Mouse (Mus musculus) bone marrow macrophage, adult 2 months (primary cell): ENCODE measurements around the gene Dnajc1. TPM values are rescaled to one million over a fixed set of nuclear protein-coding genes. Genes with fewer than 3 reads are reported as not detected.

Experiments
- H3K27ac ChIP-seq: 2 replicates; pipeline ENCODE4 v1.5.1; 2012; ENCODE audit warnings: low read depth, low read length; ENCODE audit not compliant: insufficient read depth
- H3K4me1 ChIP-seq: 2 replicates; pipeline ENCODE4 v1.6.1; 2012; ENCODE audit warnings: low read length; ENCODE audit not compliant: control insufficient read depth, insufficient read depth
- H3K4me3 ChIP-seq: 2 replicates; pipeline ENCODE4 v1.5.1; 2012; ENCODE audit warnings: mild to moderate bottlenecking, low read length, moderate library complexity; ENCODE audit not compliant: insufficient read depth
- CTCF ChIP-seq: IDR thresholded peaks from 2 replicates; pipeline ENCODE4 v1.5.1; 2012; ENCODE audit warnings: low read depth, mild to moderate bottlenecking, low read length, moderate library complexity
- POLR2A ChIP-seq: IDR thresholded peaks from 2 replicates; pipeline ENCODE4 v1.6.1; 2012; ENCODE audit warnings: mild to moderate bottlenecking, low read depth, low read length, borderline replicate concordance
- polyA plus RNA-seq: library from polyadenylated mRNA; stranded (reverse); fragments of >200 nt; gene quantifications from 2 replicates; pipeline ENCODE4 v1.2.4, GENCODE M21; 2012; ENCODE audit not compliant: missing spikeins, insufficient read depth, insufficient read length

The Dnajc1 gene
- polyA plus RNA-seq, 1 experiment: 19.5 TPM

DNA sequence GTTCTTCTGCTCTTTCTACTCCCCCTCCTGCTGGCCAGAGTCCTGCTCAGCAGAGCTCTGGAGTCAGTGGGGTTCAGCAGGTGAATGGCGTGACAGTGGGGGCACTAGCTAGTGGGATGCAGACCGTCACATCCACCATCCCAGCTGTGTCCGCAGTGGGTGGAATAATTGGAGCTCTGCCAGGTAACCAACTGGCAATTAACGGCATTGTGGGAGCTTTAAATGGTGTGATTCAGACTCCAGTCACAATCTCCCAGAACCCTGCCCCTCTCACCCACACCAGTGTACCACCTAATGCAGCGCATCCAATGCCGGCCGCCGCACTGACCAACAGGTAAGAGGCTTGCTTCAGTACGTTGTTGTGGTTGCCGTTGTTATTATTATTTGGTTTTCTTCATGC lies 185.8 kb downstream of the Dnajc1 start:
- Histone ChIP-seq H3K4me1 (peaks cover 4% of the 10 kb centered on the region), H3K4me3 (no peak overlapping the region)

DNA sequence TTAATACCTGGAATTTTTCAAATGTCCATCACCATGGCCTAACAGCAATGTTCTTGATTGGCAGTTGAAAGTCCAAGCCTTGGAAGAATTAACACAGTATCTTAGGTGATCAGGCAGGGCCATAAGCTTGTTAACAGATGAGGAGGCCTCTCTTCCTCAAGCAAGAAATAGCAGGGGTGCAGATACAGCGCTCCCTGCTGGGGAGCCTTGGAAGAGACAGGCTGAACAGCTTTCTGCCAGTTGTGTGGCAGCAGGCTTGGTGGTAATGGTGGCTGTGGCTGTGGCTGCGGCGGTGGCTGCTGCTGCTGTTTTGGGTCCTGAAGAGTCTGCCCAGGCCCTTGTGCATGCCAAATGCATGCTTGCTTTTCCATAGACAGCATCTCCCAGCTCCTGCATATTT lies 187.5 kb downstream of the Dnajc1 start:
- TF ChIP-seq CTCF: peak; percentile 53
- no peak for TF ChIP-seq POLR2A
- H3K4me3 ChIP-seq: no peak overlapping the region
- H3K4me1 ChIP-seq: peaks cover 6% of the 10 kb centered on the region
- H3K27ac ChIP-seq: no peak overlapping the region

More for the DNA sequence above, 185.8 kb downstream of the Dnajc1 start:
- TF ChIP-seq POLR2A (no peak), CTCF (no peak)
- no peak overlapping the region for H3K27ac ChIP-seq

DNA sequence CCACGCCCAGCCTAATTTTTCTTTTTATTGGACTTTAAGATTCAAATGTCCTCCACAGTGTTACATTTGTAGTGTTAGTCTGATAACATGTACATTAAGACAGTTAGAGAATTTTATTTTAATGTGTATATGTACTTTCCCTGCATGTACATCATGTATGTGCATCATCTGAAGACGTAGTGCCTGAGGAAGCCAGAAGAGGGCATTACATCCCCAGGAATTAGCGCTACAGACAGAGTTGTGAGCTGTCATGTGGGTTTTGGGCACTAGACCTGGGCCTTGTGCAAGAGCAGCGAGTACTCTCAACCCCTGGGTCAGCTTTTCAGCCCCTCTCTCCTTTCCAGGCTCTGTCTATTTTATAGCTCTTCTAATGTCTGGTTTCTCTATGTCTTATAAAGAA lies 189.7 kb downstream of the Dnajc1 start:
- Histone ChIP-seq H3K27ac (no peak overlapping the region), H3K4me3 (no peak overlapping the region), H3K4me1 (peaks cover 6% of the 10 kb centered on the region)
- TF ChIP-seq POLR2A (no peak), CTCF (no peak)

DNA sequence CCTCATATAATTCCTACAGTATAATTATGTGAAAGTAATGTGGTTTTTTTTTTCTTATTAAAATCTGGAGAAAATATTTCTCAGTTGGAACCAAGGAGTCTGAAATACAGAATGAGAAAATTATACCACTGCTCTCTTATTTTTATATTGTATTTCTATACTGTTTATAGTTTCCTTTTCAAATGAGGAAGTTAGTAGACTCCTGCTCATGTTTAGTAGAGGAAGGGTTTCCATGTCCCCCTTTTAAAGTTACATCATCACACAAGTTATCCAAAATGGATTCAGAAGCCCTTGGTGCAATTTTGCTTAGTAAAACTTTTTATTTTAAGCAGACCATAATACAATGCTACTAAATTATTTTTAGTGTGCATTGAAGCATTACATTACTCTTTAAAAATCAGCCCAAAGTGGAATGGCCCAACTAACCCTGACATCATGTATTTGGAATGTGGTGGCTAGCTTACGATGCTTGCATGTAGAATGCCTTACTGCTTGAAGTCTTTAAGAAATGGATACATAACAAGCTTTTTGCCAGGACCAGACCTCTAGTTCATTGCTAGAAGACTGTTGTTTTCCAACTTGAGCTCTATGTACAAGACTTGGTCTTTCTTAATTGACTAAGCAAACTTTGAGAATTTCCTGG lies 190.7 kb downstream of the Dnajc1 start:
- H3K4me3 ChIP-seq: no peak overlapping the region
- no peak for TF ChIP-seq CTCF
- TF ChIP-seq POLR2A: no peak
- H3K4me1 ChIP-seq: peaks cover 6% of the 10 kb centered on the region
- no peak overlapping the region for H3K27ac ChIP-seq

DNA sequence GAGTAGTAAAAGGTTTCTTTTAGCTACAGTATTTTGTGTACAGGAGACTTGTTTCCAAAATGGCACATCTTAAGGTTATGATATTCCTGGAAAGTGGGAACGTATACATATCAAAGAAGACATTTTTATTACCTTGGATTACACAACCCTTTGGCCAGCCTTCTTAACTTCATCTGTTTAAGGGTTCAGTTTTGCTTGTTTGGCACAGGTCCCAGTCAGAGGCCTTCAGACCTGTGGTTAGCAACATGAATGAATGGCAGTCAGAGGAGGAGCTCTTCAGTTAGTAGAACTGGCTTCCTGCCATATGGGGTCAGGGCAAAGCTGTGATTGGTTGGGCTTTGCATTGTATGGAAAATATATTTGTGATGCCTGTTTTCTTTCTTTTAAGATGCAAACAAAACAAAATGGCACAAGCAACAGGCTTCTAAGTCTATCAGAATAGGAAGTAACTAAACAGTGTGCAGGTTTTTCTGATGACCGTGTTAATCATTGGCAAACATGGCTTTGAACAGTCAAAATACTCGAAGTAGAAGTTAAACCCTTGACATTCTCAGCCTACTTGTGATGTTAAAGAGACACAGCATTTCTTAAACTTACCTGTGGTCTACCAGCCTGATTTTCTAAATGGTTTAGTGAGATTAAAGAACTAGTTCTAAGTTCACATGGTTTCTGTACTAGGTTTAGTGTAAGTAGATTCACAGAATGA lies 196.8 kb downstream of the Dnajc1 start:
- no peak for TF ChIP-seq CTCF
- TF ChIP-seq POLR2A: no peak
- Histone ChIP-seq H3K4me1 (no peaks in the 10 kb centered on the region), H3K27ac (no peak overlapping the region), H3K4me3 (no peak overlapping the region)

DNA sequence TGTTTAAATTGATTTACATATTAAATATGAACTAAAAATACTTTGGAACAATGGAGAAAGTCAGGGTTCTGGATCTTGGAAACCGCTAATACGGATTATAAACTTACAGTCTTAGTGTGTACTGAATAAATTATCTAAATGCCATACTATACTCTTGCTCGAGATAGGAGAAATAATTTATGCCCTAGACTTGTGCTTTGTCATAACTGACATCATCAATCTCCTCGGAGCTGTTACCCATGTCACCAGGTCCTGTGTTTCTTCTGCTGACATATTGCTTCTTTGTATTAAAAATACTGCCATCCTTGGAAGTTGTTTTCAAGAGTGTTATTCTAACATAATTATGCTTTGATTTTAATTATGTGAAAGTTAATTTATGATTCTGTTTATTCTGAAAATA lies 197.3 kb downstream of the Dnajc1 start:
- no peaks in the 10 kb centered on the region for H3K4me1 ChIP-seq
- no peak for TF ChIP-seq CTCF
- TF ChIP-seq POLR2A: no peak
- no peak overlapping the region for H3K27ac ChIP-seq
- no peak overlapping the region for H3K4me3 ChIP-seq

DNA sequence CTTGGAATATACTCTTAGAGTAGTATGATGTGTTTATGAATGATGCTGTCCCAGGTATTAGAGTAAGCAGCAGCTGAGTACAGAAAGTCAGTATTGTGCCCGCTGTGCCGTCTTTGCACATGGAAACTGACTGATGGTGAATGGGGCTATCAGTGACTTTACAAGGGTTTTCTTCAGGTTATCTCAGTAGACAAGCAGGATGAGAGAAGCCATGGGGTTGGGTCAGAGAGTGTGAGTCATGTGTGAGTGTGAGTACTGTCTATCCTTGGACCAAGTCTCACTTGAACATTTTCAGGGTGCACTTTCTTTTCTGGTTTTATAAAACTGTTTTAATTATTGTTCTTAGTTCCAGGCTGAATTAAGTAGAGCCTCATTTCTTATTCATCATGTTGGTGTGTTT lies 204.3 kb downstream of the Dnajc1 start:
- TF ChIP-seq CTCF (no peak), POLR2A (no peak)
- Histone ChIP-seq H3K27ac (no peak overlapping the region), H3K4me3 (no peak overlapping the region), H3K4me1 (no peaks in the 10 kb centered on the region)

DNA sequence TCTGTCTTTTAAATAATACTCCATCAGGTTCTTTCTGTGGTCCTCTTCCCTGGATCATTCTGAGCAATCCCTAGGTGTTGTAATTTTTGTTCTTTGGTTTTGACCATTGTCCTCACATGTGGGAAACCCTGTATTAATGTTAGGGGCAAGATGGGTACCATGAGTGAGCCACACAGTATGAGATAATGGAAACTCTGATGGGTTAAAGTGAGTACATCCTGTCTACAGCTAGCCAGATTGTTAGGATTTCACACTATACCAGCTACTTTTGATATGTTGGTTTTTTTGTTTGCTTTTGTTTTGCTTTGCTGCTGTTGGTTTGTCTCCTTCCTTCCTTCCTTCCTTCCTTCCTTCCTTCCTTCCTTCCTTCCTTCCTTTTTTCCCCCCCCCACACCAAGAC lies 209.6 kb downstream of the Dnajc1 start:
- Histone ChIP-seq H3K4me1 (no peaks in the 10 kb centered on the region), H3K4me3 (no peak overlapping the region), H3K27ac (no peak overlapping the region)
- TF ChIP-seq CTCF (no peak), POLR2A (no peak)

DNA sequence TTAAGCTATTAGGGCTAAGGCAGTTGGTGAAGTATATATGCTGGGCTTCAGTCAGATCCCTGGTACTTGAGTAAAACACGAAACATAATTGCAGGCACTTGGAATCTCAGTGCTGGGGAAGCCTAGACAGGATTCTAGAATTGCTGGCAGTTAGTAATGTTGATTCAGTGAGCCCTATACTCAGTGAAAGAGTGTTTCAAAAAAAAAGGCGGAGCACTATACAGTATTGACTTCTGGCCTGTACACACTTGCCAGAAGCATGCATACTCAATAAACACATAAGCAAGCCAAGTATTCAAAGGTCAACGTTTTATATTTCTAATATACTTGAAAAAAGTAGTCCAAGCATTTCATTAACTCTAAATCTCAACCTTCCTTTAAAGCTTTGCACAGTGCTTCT lies 211.0 kb downstream of the Dnajc1 start:
- no peak overlapping the region for H3K27ac ChIP-seq
- TF ChIP-seq CTCF: no peak
- H3K4me1 ChIP-seq: peaks cover 5% of the 10 kb centered on the region
- no peak overlapping the region for H3K4me3 ChIP-seq

DNA sequence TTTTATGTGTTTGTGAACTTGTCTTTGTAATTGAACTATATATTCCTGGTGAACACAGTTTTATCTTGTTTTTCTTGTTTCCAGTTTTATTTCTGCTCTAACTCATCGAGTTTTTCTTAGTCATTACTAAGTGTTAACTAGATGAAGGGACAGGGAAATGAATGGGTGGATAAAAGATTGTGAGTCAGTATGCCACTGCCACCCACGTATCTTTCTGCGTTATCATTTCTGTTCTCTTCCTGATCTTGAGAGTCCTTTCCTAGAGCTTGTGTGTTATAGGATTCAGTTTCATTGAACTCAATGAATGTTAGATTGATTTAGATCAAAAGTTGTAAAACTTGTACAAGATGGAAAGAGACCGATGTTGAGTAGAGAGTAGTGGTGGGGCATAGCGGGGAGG lies 212.3 kb downstream of the Dnajc1 start:
- Histone ChIP-seq H3K27ac (no peak overlapping the region), H3K4me1 (peaks cover 11% of the 10 kb centered on the region), H3K4me3 (no peak overlapping the region)
- no peak for TF ChIP-seq POLR2A
- no peak for TF ChIP-seq CTCF
